Mouse (Mus musculus) CH12.LX (cell line): ENCODE results near the gene Ass1.

Experiments used
- POLR2A ChIP-seq: IDR thresholded peaks from 2 replicates; pipeline ENCODE4 v1.6.1; 2011; ENCODE audit warnings: low read depth, mild to moderate bottlenecking, improper control_type of control experiment, low read length
- SIN3A ChIP-seq: IDR thresholded peaks from 2 replicates; pipeline ENCODE4 v1.6.1; 2012; ENCODE audit warnings: low read length, improper control_type of control experiment, inconsistent platforms
- ZC3H11A ChIP-seq: IDR thresholded peaks from 2 replicates; pipeline ENCODE4 v1.6.1; 2012; ENCODE audit warnings: low read depth, mild to moderate bottlenecking, inconsistent platforms, low read length, improper control_type of control experiment

DNA sequence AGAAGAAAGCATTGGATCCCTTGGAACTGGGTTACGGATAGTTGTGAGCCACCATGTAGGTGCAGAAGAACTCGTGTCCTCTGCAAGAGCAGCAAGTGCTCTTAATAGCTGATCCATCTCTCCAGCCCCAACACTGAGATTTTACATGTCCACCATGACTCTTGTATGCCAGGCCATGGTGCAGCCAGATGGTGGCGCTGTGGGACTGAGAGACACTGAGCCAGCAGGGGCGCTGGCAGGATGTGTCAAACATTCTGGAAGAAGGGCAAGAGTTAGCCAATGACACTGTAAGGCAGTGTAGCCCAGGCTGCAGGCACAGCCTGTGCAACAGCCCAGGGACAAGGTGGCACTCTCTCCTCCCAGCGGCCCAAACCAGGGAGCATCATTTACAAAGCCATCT, 14.2 kb downstream of the Ass1 start:
- TF ChIP-seq ZC3H11A (peak; percentile 45), POLR2A (no peak), SIN3A (no peak)
